Mouse (Mus musculus) granulocyte monocyte progenitor cell, adult 5-6 weeks (primary cell): Measurements from ENCODE around the gene Vwa3b. TPM values are rescaled to one million over a fixed set of nuclear protein-coding genes. Genes with fewer than 3 reads are reported as not detected.
"Not testable (repeated sequence)": the region's sequence is repeated elsewhere in the genome, so short reads cannot be mapped to it uniquely, and the experiment has no call there.

ENCODE experiments used
- ATAC-seq: replicated peaks from 2 replicates; pipeline ENCODE4 v1.8.0; 2016; ENCODE audit warnings: mild to moderate bottlenecking, moderate TSS enrichment, inconsistent platforms; ENCODE audit not compliant: poor library complexity, severe bottlenecking
- total RNA-seq, 2 experiments: library from RNA; stranded (forward) in 1 of 2; stranded (reverse) in 1 of 2; fragments of 200-712, 200-1000 nt in 1 of 2; fragments of >200 nt in 1 of 2; fragmentation: Nextera tagmentation in 1 of 2; gene quantifications; 2 replicates each; pipeline ENCODE4 v1.2.3; 2014 to 2017

The Vwa3b gene
- total RNA-seq, 2 experiments from 2014 or later, result not detected

- not testable (repeated sequence) for ATAC-seq
These were observed 19.9 kb upstream of the Vwa3b start for GRCm38 (mm10) chr1:37006529-37006928.

- ATAC-seq, result no peak
These were observed 16.5 kb upstream of the Vwa3b start for GRCm38 (mm10) chr1:37009880-37010279.

- no peak for ATAC-seq
These were observed 14.7 kb upstream of the Vwa3b start for GRCm38 (mm10) chr1:37011626-37012209.

GRCm38 (mm10) chr1:37013006-37013405, 13.4 kb upstream of the Vwa3b start:
- ATAC-seq, result peak; percentile 55

GRCm38 (mm10) chr1:37013687-37014086, 12.7 kb upstream of the Vwa3b start:
- no peak for ATAC-seq

GRCm38 (mm10) chr1:37019017-37019416, 7.4 kb upstream of the Vwa3b start:
- ATAC-seq, result no peak

- no peak for ATAC-seq
These were observed 3.7 kb upstream of the Vwa3b start for GRCm38 (mm10) chr1:37022704-37023103.

- ATAC-seq, result no peak
These were observed 1.7 kb upstream of the Vwa3b start for GRCm38 (mm10) chr1:37024736-37025135.

- no peak for ATAC-seq
These were observed 1.0 kb upstream of the Vwa3b start for GRCm38 (mm10) chr1:37025376-37025775.

GRCm38 (mm10) chr1:37026866-37027265, 470 bp downstream of the Vwa3b start:
- ATAC-seq, result no peak

GRCm38 (mm10) chr1:37028439-37029153, 2.2 kb downstream of the Vwa3b start:
- ATAC-seq, result no peak

- ATAC-seq, result peak; percentile 89
These were observed 2.9 kb downstream of the Vwa3b start for GRCm38 (mm10) chr1:37029154-37029907.

GRCm38 (mm10) chr1:37029942-37030341, 3.5 kb downstream of the Vwa3b start:
- ATAC-seq, result peak; percentile 33

- ATAC-seq, result no peak
These were observed 4.3 kb downstream of the Vwa3b start for GRCm38 (mm10) chr1:37030693-37031092.

GRCm38 (mm10) chr1:37035879-37036278, 9.5 kb downstream of the Vwa3b start:
- ATAC-seq, result no peak

GRCm38 (mm10) chr1:37041126-37041525, 14.7 kb downstream of the Vwa3b start:
- no peak for ATAC-seq

GRCm38 (mm10) chr1:37041856-37042255, 15.5 kb downstream of the Vwa3b start:
- no peak for ATAC-seq

- no peak for ATAC-seq
These were observed 16.4 kb downstream of the Vwa3b start for GRCm38 (mm10) chr1:37042769-37043168.

- ATAC-seq, result no peak
These were observed 16.8 kb downstream of the Vwa3b start for GRCm38 (mm10) chr1:37043196-37043595.

- no peak for ATAC-seq
These were observed 19.1 kb downstream of the Vwa3b start for GRCm38 (mm10) chr1:37045472-37045871.

GRCm38 (mm10) chr1:37049159-37049558, 22.8 kb downstream of the Vwa3b start:
- no peak for ATAC-seq
